Mouse (Mus musculus): ENCODE measurements around the gene Tram2. TPM values are rescaled to one million over a fixed set of nuclear protein-coding genes. Genes with fewer than 3 reads are reported as not detected.

Gene Tram2
- polyA plus RNA-seq, 1 experiment from 2014 or later: 7.2 TPM

DNA sequence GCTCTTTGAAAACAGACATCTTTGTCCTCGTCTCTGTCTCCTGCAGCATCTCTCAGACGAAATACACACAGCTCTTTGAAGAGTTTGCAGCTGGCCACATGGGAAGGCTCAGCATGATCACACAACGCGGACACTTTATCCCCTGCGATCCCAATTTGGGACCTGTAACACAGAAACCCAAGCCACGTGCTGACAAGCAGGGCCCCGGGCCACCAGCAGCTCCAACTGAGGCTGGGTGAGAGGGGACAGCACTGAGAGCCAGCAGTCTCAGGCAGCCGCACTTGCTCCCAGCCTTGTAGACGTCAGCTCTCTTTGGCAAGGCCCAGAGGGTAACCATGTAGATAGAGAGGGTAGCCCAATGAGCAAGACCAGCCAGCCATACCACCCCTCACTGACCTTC is 26.0 kb downstream of the Tram2 start:
- WGBS: 68% methylated on average over 9 of the region's 9 CpGs
- no peak overlapping the region for H3K9ac ChIP-seq (ENCODE audit: low read depth, low read length)
- no peaks in the 10 kb centered on the region for H3K9me3 ChIP-seq (replicated peaks; ENCODE audit: low read length)
- H3K4me3 ChIP-seq (replicated peaks; ENCODE audit: low read depth, low read length): no peak overlapping the region
- TF ChIP-seq CTCF (IDR thresholded peaks at IDR 0.05; ENCODE audit: low read depth): no peak
- no peaks in the 10 kb centered on the region for H3K27me3 ChIP-seq (ENCODE audit: insufficient read depth, low read length)
- ATAC-seq (replicated peaks; ENCODE audit: low FRiP score, low read depth) (0 out of 2 replicates have a peak, but pooled peaks have one; percentile 8), DNase-seq (ENCODE audit: low spot score) (no peak)
- no peak overlapping the region for H3K4me2 ChIP-seq (ENCODE audit: low read length)
- H3K27ac ChIP-seq: peak overlapping the region; percentile 54; the same call in 1 of the 2 replicates
- H3K4me1 ChIP-seq (replicated peaks; ENCODE audit: insufficient read depth, low read length): 0 out of 2 replicates have a peak, but pooled peaks cover 3% of the 10 kb centered on the region
- no peaks in the 10 kb centered on the region for H3K36me3 ChIP-seq (ENCODE audit: insufficient read depth, low read length)

DNA sequence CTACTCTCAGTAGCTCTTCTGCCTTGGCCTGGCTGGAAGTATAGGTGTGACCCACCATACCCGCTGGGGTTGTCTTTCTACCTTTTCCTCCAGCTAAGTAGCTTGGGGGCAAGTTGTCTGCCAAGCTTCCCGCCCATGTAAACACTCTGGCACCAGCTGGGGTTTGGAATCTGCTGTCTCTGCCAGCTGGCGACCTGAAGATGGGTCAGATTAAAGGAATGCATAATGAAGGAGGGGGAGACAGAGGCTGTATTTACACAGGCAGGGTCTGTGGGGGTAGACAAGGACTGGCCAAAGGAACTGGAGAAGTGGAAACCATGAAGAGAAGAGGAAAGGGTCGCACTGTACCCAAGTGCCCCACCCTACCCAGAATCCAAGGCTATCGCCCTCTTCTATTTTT is 26.4 kb downstream of the Tram2 start:
- WGBS: 47% methylated on average over 5 of the region's 5 CpGs
- DNase-seq (ENCODE audit: low spot score): peak; percentile 57
- H3K27ac ChIP-seq: peak overlapping the region; percentile 54; the same call in 1 of the 2 replicates

DNA sequence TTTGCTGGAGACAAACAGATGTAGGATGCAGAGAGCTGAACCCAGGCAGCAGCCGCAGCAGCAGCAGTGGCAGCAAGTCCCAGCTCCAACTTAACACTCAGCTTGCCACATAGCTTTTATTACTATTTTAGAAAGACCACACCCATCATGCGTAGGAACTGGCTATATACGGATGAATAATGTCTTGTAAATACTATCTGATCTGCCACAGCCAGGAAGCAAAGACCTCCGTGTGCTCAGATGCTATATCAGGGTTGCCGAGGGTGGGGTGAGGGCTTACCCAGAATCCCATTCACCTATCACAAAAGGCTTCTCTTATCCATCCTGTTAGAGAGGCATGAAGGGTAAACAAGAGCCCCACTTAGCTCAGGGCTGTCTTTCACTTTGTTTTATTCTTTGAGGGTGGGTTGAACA is 26.9 kb downstream of the Tram2 start:
- peak; percentile 34; the same call in 1 of the 2 replicates for ATAC-seq (replicated peaks; ENCODE audit: low FRiP score, low read depth)
- H3K4me2 ChIP-seq (ENCODE audit: low read length): no peak overlapping the region
- H3K36me3 ChIP-seq (ENCODE audit: insufficient read depth, low read length): no peaks in the 10 kb centered on the region
- 0 out of 2 replicates have a peak, but pooled peaks cover 3% of the 10 kb centered on the region for H3K4me1 ChIP-seq (replicated peaks; ENCODE audit: insufficient read depth, low read length)
- H3K27me3 ChIP-seq (ENCODE audit: insufficient read depth, low read length): no peaks in the 10 kb centered on the region
- 0 out of 2 replicates have a peak overlapping the region, but pooled peaks have one; percentile 50 for H3K27ac ChIP-seq
- 47% methylated on average over 5 of the region's 5 CpGs for WGBS
- DNase-seq (ENCODE audit: low spot score): no peak
- TF ChIP-seq CTCF (IDR thresholded peaks at IDR 0.05; ENCODE audit: low read depth): no peak
- H3K4me3 ChIP-seq (replicated peaks; ENCODE audit: low read depth, low read length): no peak overlapping the region
- no peaks in the 10 kb centered on the region for H3K9me3 ChIP-seq (replicated peaks; ENCODE audit: low read length)
- no peak overlapping the region for H3K9ac ChIP-seq (ENCODE audit: low read depth, low read length)

More for the DNA sequence above, 26.4 kb downstream of the Tram2 start:
- no peaks in the 10 kb centered on the region for H3K36me3 ChIP-seq (ENCODE audit: insufficient read depth, low read length)
- H3K4me2 ChIP-seq (ENCODE audit: low read length): no peak overlapping the region
- no peaks in the 10 kb centered on the region for H3K9me3 ChIP-seq (replicated peaks; ENCODE audit: low read length)
- 0 out of 2 replicates have a peak, but pooled peaks cover 3% of the 10 kb centered on the region for H3K4me1 ChIP-seq (replicated peaks; ENCODE audit: insufficient read depth, low read length)
- no peak overlapping the region for H3K4me3 ChIP-seq (replicated peaks; ENCODE audit: low read depth, low read length)
- ATAC-seq (replicated peaks; ENCODE audit: low FRiP score, low read depth): 0 out of 2 replicates have a peak, but pooled peaks have one; percentile 38
- no peak for TF ChIP-seq CTCF (IDR thresholded peaks at IDR 0.05; ENCODE audit: low read depth)
- H3K27me3 ChIP-seq (ENCODE audit: insufficient read depth, low read length): no peaks in the 10 kb centered on the region
- no peak overlapping the region for H3K9ac ChIP-seq (ENCODE audit: low read depth, low read length)

DNA sequence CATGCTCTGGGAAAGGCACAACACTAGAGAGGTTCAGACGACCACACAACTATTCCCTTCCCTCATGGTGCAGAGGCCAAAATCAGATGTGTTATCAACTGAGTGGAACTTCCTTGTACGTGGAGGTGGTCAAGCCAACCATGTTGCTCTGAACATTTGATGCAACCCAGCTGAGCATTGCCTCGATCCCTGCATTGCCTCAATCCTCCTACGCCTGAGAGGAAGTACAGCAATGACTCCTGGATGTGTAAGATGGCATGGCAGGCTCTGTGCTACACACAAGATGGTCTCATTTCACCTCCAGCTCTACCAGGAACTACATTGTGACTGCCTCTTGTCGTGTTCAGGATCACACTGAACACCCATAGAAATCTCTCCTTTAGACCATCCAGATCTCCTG is 30.0 kb downstream of the Tram2 start:
- Histone ChIP-seq H3K4me3 (replicated peaks; ENCODE audit: low read depth, low read length) (no peak overlapping the region), H3K4me2 (ENCODE audit: low read length) (no peak overlapping the region), H3K9me3 (replicated peaks; ENCODE audit: low read length) (no peaks in the 10 kb centered on the region), H3K27ac (no peak overlapping the region), H3K27me3 (ENCODE audit: insufficient read depth, low read length) (no peaks in the 10 kb centered on the region), H3K9ac (ENCODE audit: low read depth, low read length) (no peak overlapping the region), H3K36me3 (ENCODE audit: insufficient read depth, low read length) (no peaks in the 10 kb centered on the region), H3K4me1 (replicated peaks; ENCODE audit: insufficient read depth, low read length) (0 out of 2 replicates have a peak, but pooled peaks cover 3% of the 10 kb centered on the region)
- 84% methylated on average over 5 of the region's 5 CpGs for WGBS
- TF ChIP-seq CTCF (IDR thresholded peaks at IDR 0.05; ENCODE audit: low read depth): no peak
- no peak for DNase-seq (ENCODE audit: low spot score)
- ATAC-seq (replicated peaks; ENCODE audit: low FRiP score, low read depth): no peak

DNA sequence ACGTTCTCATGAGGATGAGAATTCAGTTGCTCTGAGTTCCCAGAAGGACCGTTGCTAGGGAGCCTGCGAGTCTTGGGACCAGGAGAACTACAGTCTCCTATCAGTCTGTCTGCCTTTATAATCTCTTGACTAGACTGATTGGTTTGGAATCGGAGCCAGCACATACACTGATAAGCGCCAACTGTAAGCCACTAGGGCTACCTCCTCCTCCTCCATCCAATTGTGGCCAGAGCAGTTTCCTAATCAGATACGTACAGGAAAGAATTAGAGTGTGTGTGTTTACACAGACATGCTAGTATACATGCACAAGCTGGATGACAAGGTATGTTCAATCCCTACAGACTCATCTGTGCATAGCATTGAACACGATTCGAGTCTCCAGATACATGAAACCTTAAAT is 30.6 kb downstream of the Tram2 start:
- no peak overlapping the region for H3K27ac ChIP-seq
- no peak overlapping the region for H3K4me3 ChIP-seq (replicated peaks; ENCODE audit: low read depth, low read length)
- ATAC-seq (replicated peaks; ENCODE audit: low FRiP score, low read depth) (no peak), DNase-seq (ENCODE audit: low spot score) (no peak)
- H3K4me1 ChIP-seq (replicated peaks; ENCODE audit: insufficient read depth, low read length): 0 out of 2 replicates have a peak, but pooled peaks cover 3% of the 10 kb centered on the region
- no peaks in the 10 kb centered on the region for H3K9me3 ChIP-seq (replicated peaks; ENCODE audit: low read length)
- no peak overlapping the region for H3K9ac ChIP-seq (ENCODE audit: low read depth, low read length)
- no peaks in the 10 kb centered on the region for H3K27me3 ChIP-seq (ENCODE audit: insufficient read depth, low read length)
- no peaks in the 10 kb centered on the region for H3K36me3 ChIP-seq (ENCODE audit: insufficient read depth, low read length)
- WGBS: 84% methylated on average over 8 of the region's 8 CpGs
- no peak for TF ChIP-seq CTCF (IDR thresholded peaks at IDR 0.05; ENCODE audit: low read depth)
- no peak overlapping the region for H3K4me2 ChIP-seq (ENCODE audit: low read length)

DNA sequence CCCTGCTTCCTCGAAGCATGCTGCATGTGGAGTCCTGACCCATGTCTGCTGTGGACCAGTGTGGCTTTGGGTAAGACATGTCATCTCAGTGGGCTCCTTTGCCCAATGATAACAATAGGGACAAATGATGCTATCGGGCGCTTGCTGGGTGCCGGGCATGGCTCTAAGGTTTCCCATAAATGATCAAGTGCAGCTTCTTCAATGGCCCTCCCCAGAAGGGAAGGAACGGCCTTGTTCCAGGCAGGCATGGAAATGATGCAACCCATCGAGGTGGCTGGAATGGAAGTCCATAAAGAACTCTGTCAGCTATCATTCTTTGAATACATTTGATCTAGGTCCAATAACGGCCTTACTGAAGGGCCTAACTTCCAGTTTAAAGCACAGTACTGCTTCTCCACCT is 36.6 kb downstream of the Tram2 start:
- Histone ChIP-seq H3K9me3 (replicated peaks; ENCODE audit: low read length) (no peaks in the 10 kb centered on the region), H3K4me2 (ENCODE audit: low read length) (no peak overlapping the region), H3K4me1 (replicated peaks; ENCODE audit: insufficient read depth, low read length) (no peaks in the 10 kb centered on the region), H3K36me3 (ENCODE audit: insufficient read depth, low read length) (no peaks in the 10 kb centered on the region), H3K9ac (ENCODE audit: low read depth, low read length) (no peak overlapping the region), H3K27me3 (ENCODE audit: insufficient read depth, low read length) (no peaks in the 10 kb centered on the region), H3K4me3 (replicated peaks; ENCODE audit: low read depth, low read length) (no peak overlapping the region), H3K27ac (no peak overlapping the region)
- TF ChIP-seq CTCF (IDR thresholded peaks at IDR 0.05; ENCODE audit: low read depth): no peak
- ATAC-seq (replicated peaks; ENCODE audit: low FRiP score, low read depth) (no peak), DNase-seq (ENCODE audit: low spot score) (no peak)
- WGBS: 90% methylated on average over 7 of the region's 7 CpGs

Measured in kidney, postnatal 0 days (tissue).